Mouse (Mus musculus): Measurements from ENCODE around the gene Gm26992. TPM values are rescaled to one million over a fixed set of nuclear protein-coding genes. Genes with fewer than 3 reads are reported as not detected.
"Not testable (repeated sequence)": the region's sequence is repeated elsewhere in the genome, so short reads cannot be mapped to it uniquely, and the experiment has no call there.

Gm26992 gene
- polyA plus RNA-seq, 1 experiment from 2014 or later, result not detected

- H3K4me3 ChIP-seq (ENCODE audit: low read depth, low read length), result no peak overlapping the region
- no peak for ATAC-seq (ENCODE audit: insufficient number of reproducible peaks, insufficient read depth, low FRiP score, low read depth)
- H3K9me3 ChIP-seq (ENCODE audit: control insufficient read depth, low read depth, low read length), result no peaks in the 10 kb centered on the region
- H3K27me3 ChIP-seq (ENCODE audit: control insufficient read depth, insufficient read depth, low read length), result no peaks in the 10 kb centered on the region
- no peak overlapping the region for H3K4me2 ChIP-seq (replicated peaks; ENCODE audit: low read depth, low read length)
- no peak overlapping the region for H3K9ac ChIP-seq (replicated peaks; ENCODE audit: low read depth, low read length)
- WGBS, result 18% methylated on average over 9 of the region's 9 CpGs
- no peaks in the 10 kb centered on the region for H3K36me3 ChIP-seq (ENCODE audit: control insufficient read depth, insufficient read depth, low read length)
- no peaks in the 10 kb centered on the region for H3K4me1 ChIP-seq (ENCODE audit: control insufficient read depth, insufficient read depth, low read length)
- H3K27ac ChIP-seq (ENCODE audit: low read length), result no peak overlapping the region
Observed at GRCm38 (mm10) chrX:103438023-103438422, 16.2 kb downstream of the Gm26992 start.

- H3K36me3 ChIP-seq (ENCODE audit: control insufficient read depth, insufficient read depth, low read length), result no peaks in the 10 kb centered on the region
- no peak overlapping the region for H3K4me3 ChIP-seq (ENCODE audit: low read depth, low read length)
- ATAC-seq (ENCODE audit: insufficient number of reproducible peaks, insufficient read depth, low FRiP score, low read depth), result no peak
- no peaks in the 10 kb centered on the region for H3K9me3 ChIP-seq (ENCODE audit: control insufficient read depth, low read depth, low read length)
- no peak overlapping the region for H3K4me2 ChIP-seq (replicated peaks; ENCODE audit: low read depth, low read length)
- H3K27ac ChIP-seq (ENCODE audit: low read length), result no peak overlapping the region
- WGBS, result 0% methylated on average over 1 of the region's 1 CpGs
- no peaks in the 10 kb centered on the region for H3K27me3 ChIP-seq (ENCODE audit: control insufficient read depth, insufficient read depth, low read length)
- no peak overlapping the region for H3K9ac ChIP-seq (replicated peaks; ENCODE audit: low read depth, low read length)
- H3K4me1 ChIP-seq (ENCODE audit: control insufficient read depth, insufficient read depth, low read length), result no peaks in the 10 kb centered on the region
Observed at GRCm38 (mm10) chrX:103440803-103441202, 19.0 kb downstream of the Gm26992 start.

- H3K27ac ChIP-seq (ENCODE audit: low read length), result no peak overlapping the region
- no peak for ATAC-seq (ENCODE audit: insufficient number of reproducible peaks, insufficient read depth, low FRiP score, low read depth)
- H3K9ac ChIP-seq (replicated peaks; ENCODE audit: low read depth, low read length), result no peak overlapping the region
- WGBS, result 29% methylated on average over 7 of the region's 7 CpGs
- no peaks in the 10 kb centered on the region for H3K9me3 ChIP-seq (ENCODE audit: control insufficient read depth, low read depth, low read length)
- H3K4me2 ChIP-seq (replicated peaks; ENCODE audit: low read depth, low read length), result no peak overlapping the region
- H3K4me3 ChIP-seq (ENCODE audit: low read depth, low read length), result no peak overlapping the region
- H3K4me1 ChIP-seq (ENCODE audit: control insufficient read depth, insufficient read depth, low read length), result no peaks in the 10 kb centered on the region
- no peaks in the 10 kb centered on the region for H3K36me3 ChIP-seq (ENCODE audit: control insufficient read depth, insufficient read depth, low read length)
- no peaks in the 10 kb centered on the region for H3K27me3 ChIP-seq (ENCODE audit: control insufficient read depth, insufficient read depth, low read length)
Observed at GRCm38 (mm10) chrX:103443755-103444154, 21.9 kb downstream of the Gm26992 start.

- H3K27me3 ChIP-seq (ENCODE audit: control insufficient read depth, insufficient read depth, low read length), result no peaks in the 10 kb centered on the region
- no peaks in the 10 kb centered on the region for H3K9me3 ChIP-seq (ENCODE audit: control insufficient read depth, low read depth, low read length)
- H3K4me3 ChIP-seq (ENCODE audit: low read depth, low read length), result peak overlapping the region; percentile 20
- H3K9ac ChIP-seq (replicated peaks; ENCODE audit: low read depth, low read length), result no peak overlapping the region
- H3K4me1 ChIP-seq (ENCODE audit: control insufficient read depth, insufficient read depth, low read length), result no peaks in the 10 kb centered on the region
- H3K4me2 ChIP-seq (replicated peaks; ENCODE audit: low read depth, low read length), result peak overlapping the region; percentile 49
- no peaks in the 10 kb centered on the region for H3K36me3 ChIP-seq (ENCODE audit: control insufficient read depth, insufficient read depth, low read length)
- ATAC-seq (ENCODE audit: insufficient number of reproducible peaks, insufficient read depth, low FRiP score, low read depth), result peak; percentile 69
- WGBS, result 8% methylated on average over 34 of the region's 34 CpGs
- no peak overlapping the region for H3K27ac ChIP-seq (ENCODE audit: low read length)
Observed at GRCm38 (mm10) chrX:103447539-103448169, 25.8 kb downstream of the Gm26992 start.

GRCm38 (mm10) chrX:103448429-103448828 lies 26.6 kb downstream of the Gm26992 start:
- not testable (repeated sequence) for H3K4me2 ChIP-seq (replicated peaks; ENCODE audit: low read depth, low read length); H3K9ac ChIP-seq (replicated peaks; ENCODE audit: low read depth, low read length); ATAC-seq (ENCODE audit: insufficient number of reproducible peaks, insufficient read depth, low FRiP score, low read depth); H3K36me3 ChIP-seq (ENCODE audit: control insufficient read depth, insufficient read depth, low read length); H3K9me3 ChIP-seq (ENCODE audit: control insufficient read depth, low read depth, low read length); H3K27ac ChIP-seq (ENCODE audit: low read length); H3K27me3 ChIP-seq (ENCODE audit: control insufficient read depth, insufficient read depth, low read length); H3K4me1 ChIP-seq (ENCODE audit: control insufficient read depth, insufficient read depth, low read length)
- WGBS, result 44% methylated on average over 12 of the region's 13 CpGs
- H3K4me3 ChIP-seq (ENCODE audit: low read depth, low read length), result peak overlapping the region; percentile 20; the same call in 1 of the 2 replicates

GRCm38 (mm10) chrX:103448943-103449722 lies 27.3 kb downstream of the Gm26992 start:
- H3K36me3 ChIP-seq (ENCODE audit: control insufficient read depth, insufficient read depth, low read length); H3K27ac ChIP-seq (ENCODE audit: low read length); H3K9me3 ChIP-seq (ENCODE audit: control insufficient read depth, low read depth, low read length); H3K4me3 ChIP-seq (ENCODE audit: low read depth, low read length); ATAC-seq (ENCODE audit: insufficient number of reproducible peaks, insufficient read depth, low FRiP score, low read depth); H3K27me3 ChIP-seq (ENCODE audit: control insufficient read depth, insufficient read depth, low read length); H3K9ac ChIP-seq (replicated peaks; ENCODE audit: low read depth, low read length); H3K4me2 ChIP-seq (replicated peaks; ENCODE audit: low read depth, low read length); H3K4me1 ChIP-seq (ENCODE audit: control insufficient read depth, insufficient read depth, low read length): not testable (repeated sequence)
- 71% methylated on average over 17 of the region's 27 CpGs for WGBS

GRCm38 (mm10) chrX:103452815-103453214 lies 31.0 kb downstream of the Gm26992 start:
- no peak overlapping the region for H3K4me3 ChIP-seq (ENCODE audit: low read depth, low read length)
- no peak for ATAC-seq (ENCODE audit: insufficient number of reproducible peaks, insufficient read depth, low FRiP score, low read depth)
- H3K4me2 ChIP-seq (replicated peaks; ENCODE audit: low read depth, low read length), result no peak overlapping the region
- H3K27ac ChIP-seq (ENCODE audit: low read length), result no peak overlapping the region
- no peak overlapping the region for H3K9ac ChIP-seq (replicated peaks; ENCODE audit: low read depth, low read length)
- WGBS, result 71% methylated on average over 6 of the region's 6 CpGs
- H3K27me3 ChIP-seq (ENCODE audit: control insufficient read depth, insufficient read depth, low read length), result no peaks in the 10 kb centered on the region
- no peaks in the 10 kb centered on the region for H3K9me3 ChIP-seq (ENCODE audit: control insufficient read depth, low read depth, low read length)
- H3K36me3 ChIP-seq (ENCODE audit: control insufficient read depth, insufficient read depth, low read length), result no peaks in the 10 kb centered on the region
- H3K4me1 ChIP-seq (ENCODE audit: control insufficient read depth, insufficient read depth, low read length), result no peaks in the 10 kb centered on the region

GRCm38 (mm10) chrX:103460056-103460455 lies 38.2 kb downstream of the Gm26992 start:
- Histone ChIP-seq H3K4me3 (ENCODE audit: low read depth, low read length) (no peak overlapping the region), H3K4me1 (ENCODE audit: control insufficient read depth, insufficient read depth, low read length) (no peaks in the 10 kb centered on the region), H3K4me2 (replicated peaks; ENCODE audit: low read depth, low read length) (no peak overlapping the region), H3K9me3 (ENCODE audit: control insufficient read depth, low read depth, low read length) (no peaks in the 10 kb centered on the region), H3K27ac (ENCODE audit: low read length) (no peak overlapping the region), H3K9ac (replicated peaks; ENCODE audit: low read depth, low read length) (no peak overlapping the region), H3K27me3 (ENCODE audit: control insufficient read depth, insufficient read depth, low read length) (no peaks in the 10 kb centered on the region), H3K36me3 (ENCODE audit: control insufficient read depth, insufficient read depth, low read length) (no peaks in the 10 kb centered on the region)
- WGBS, result 77% methylated on average over 5 of the region's 5 CpGs
- ATAC-seq (ENCODE audit: insufficient number of reproducible peaks, insufficient read depth, low FRiP score, low read depth), result no peak
